Comparison of ENCODE assay signal across 7 mouse cellular contexts in the genomic region with DNA sequence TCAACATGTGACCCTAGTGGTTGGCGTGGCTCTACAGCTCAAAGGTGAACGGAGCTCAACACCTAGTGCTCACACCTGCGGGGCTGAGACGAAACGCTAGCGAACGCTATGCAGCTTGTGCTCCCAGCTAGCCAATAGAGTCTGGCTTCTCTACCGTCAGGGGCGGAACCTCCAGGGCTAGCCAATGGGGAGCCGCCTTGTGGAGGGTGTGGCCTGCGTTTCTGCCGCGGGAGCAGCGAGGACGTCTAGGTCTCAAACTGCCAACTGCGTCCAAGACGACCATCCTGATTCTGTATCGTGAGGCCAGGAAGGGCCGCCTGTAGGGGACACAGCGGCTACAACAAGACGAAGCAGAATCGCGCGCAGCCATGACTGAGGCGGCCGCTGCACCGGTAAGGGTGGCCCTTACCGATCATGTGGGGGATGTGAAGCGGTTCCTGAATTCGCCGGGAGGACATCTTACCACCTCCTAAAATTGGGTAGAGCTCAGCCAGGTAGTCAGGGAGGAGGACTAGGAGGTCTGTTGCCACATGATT. TPM values are rescaled to one million over a fixed set of nuclear protein-coding genes. Genes with fewer than 3 reads are reported as not detected.
DNase-seq lines count a peak whose midpoint lies in the region; ATAC-seq lines count a peak whose summit lies in the region.

TSS of gene Zfp956 (plus strand) at position 200 of the 536 bp plus-strand sequence.

- peak; percentile 99 for ATAC-seq in intestine, embryonic 16.5 days
- ATAC-seq in midbrain, embryonic 11.5 days (ENCODE audit: low FRiP score): peak; percentile 100

- H3K27me3 ChIP-seq in intestine, embryonic 16.5 days (replicated peaks; ENCODE audit: control insufficient read depth, insufficient read depth, low read length): no peaks in the 10 kb centered on the region
- no peaks in the 10 kb centered on the region for H3K27me3 ChIP-seq in midbrain, embryonic 11.5 days (ENCODE audit: control insufficient read depth, insufficient read depth, low read length)

- H3K4me1 ChIP-seq in intestine, embryonic 16.5 days (ENCODE audit: control insufficient read depth, insufficient read depth, low read length): peaks cover 12% of the 10 kb centered on the region; the same call in 1 of the 2 replicates
- H3K4me1 ChIP-seq in midbrain, embryonic 11.5 days (ENCODE audit: control insufficient read depth, insufficient read depth, low read length): peaks cover 3% of the 10 kb centered on the region; the same call in 1 of the 2 replicates

- WGBS in intestine, embryonic 16.5 days: 0% methylated on average over 31 of the region's 31 CpGs
- under 1% methylated on average over 31 of the region's 31 CpGs for WGBS in midbrain, embryonic 11.5 days

- peak within 1 kb of the TSS; percentile 63 for H3K4me3 ChIP-seq in intestine, embryonic 16.5 days (ENCODE audit: low read length)
- peak within 1 kb of the TSS; percentile 69 for H3K4me3 ChIP-seq in midbrain, embryonic 11.5 days (ENCODE audit: low read depth, low read length)

- intact Hi-C loops in left cerebral cortex, postnatal 36 days (cut with DNase I): no loop called here

- H3K4me2 ChIP-seq in intestine, embryonic 16.5 days (ENCODE audit: low read depth, low read length): peak within 1 kb of the TSS; percentile 86
- H3K4me2 ChIP-seq in midbrain, embryonic 11.5 days: peak within 1 kb of the TSS; percentile 90

- DNase-seq in adrenal gland, adult 8-10 months: peak; percentile 92
- peak; percentile 93 for DNase-seq in embryo, embryonic 9.5 days (ENCODE audit: extremely low spot score)
- peak; percentile 85 to 90 for DNase-seq in gastrocnemius, postnatal 4 days (ENCODE audit: low spot score in 2 of 2)
- peak; percentile 93 to 94 for DNase-seq in left cerebral cortex, postnatal 36 days (ENCODE audit: low spot score in 2 of 2)
- peak; percentile 99 for DNase-seq in midbrain, embryonic 11.5 days (ENCODE audit: low spot score, missing footprints)
- DNase-seq in skeletal muscle tissue, adult 2 months (ENCODE audit: low read depth, low spot score): peak; percentile 91

- H3K9ac ChIP-seq in intestine, embryonic 16.5 days (ENCODE audit: low read depth, low read length): peak within 1 kb of the TSS; percentile 77
- H3K9ac ChIP-seq in midbrain, embryonic 11.5 days (ENCODE audit: low read length): peak within 1 kb of the TSS; percentile 82

- H3K36me3 ChIP-seq in intestine, embryonic 16.5 days (ENCODE audit: control insufficient read depth, insufficient read depth, low read length): no peaks in the 10 kb centered on the region
- no peaks in the 10 kb centered on the region for H3K36me3 ChIP-seq in midbrain, embryonic 11.5 days (ENCODE audit: control insufficient read depth, insufficient read depth, low read length)

- no peaks in the 10 kb centered on the region for H3K9me3 ChIP-seq in intestine, embryonic 16.5 days (ENCODE audit: control insufficient read depth, low read length)
- no peaks in the 10 kb centered on the region for H3K9me3 ChIP-seq in midbrain, embryonic 11.5 days (ENCODE audit: control insufficient read depth, low read length)

- peak within 1 kb of the TSS; percentile 78 for H3K27ac ChIP-seq in intestine, embryonic 16.5 days (ENCODE audit: low read length)
- no peak within 1 kb of the TSS for H3K27ac ChIP-seq in midbrain, embryonic 11.5 days (ENCODE audit: low read depth, low read length)

RNA-seq across cellular contexts. Expression of gene Zfp956, which starts in this region (rescaled TPM):
- 10 to 100 TPM in 2 of 4 experiments, 1 to 10 TPM in 2; 7.6 to 16.1 (median 11.7) TPM for total RNA-seq in adrenal gland, adult 8-10 months (2022)
- total RNA-seq in gastrocnemius, postnatal 4 days (2021): 1 to 10 TPM; 5.5 to 8.0 TPM
- 8.8 and 9.3 TPM in 2 replicates for polyA plus RNA-seq in intestine, embryonic 16.5 days (2015; fragmentation: Nextera tagmentation; extraction: Ambion mirVana)
- 10 to 100 TPM; 19.8 to 20.8 TPM for total RNA-seq in left cerebral cortex, postnatal 36 days (2021)
- polyA plus RNA-seq in midbrain, embryonic 11.5 days (2014; fragmentation: Nextera tagmentation; extraction: Ambion mirVana): 6.6 and 6.9 TPM in 2 replicates
